27 mouse cellular contexts compared by ENCODE assay signal in the genomic region with DNA sequence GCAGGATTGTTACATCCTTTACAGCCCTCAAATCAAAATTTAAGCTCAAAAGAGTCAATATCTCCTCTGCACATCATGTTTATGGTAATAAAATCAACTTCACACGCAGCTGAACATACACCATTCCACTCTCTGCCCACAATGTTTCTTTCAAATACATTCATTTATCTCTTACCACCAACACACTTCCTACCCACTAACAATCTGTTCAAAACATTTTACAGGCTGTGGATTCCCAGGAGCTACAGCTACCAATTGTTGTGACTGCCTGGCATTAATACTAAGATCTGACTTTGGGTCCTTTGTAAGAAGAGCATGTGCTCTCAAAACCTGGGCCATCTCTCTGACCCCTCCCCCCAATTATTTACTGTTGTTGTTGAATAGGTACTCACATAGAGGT.
DNase-seq lines count a peak whose midpoint lies in the region; ATAC-seq and TF ChIP-seq lines count a peak whose summit lies in the region.
"Had no signal": no experiment of that assay in that cellular context is flagged by ENCODE, and none has a peak within 500 bp of the region (broad histone marks: within the 10 kb centered on the region; RNA-seq: fewer than 3 reads in every experiment).

No protein-coding gene starts in this region.

- DNase-seq in frontal cortex, postnatal 10 days (ENCODE audit: low spot score in 2 of 2) = no peak
- peak; percentile 10 to 43 for DNase-seq in layer of hippocampus, adult 2 months (ENCODE audit: low spot score in 2 of 2)
- no peak for DNase-seq in layer of hippocampus, postnatal 10 days (ENCODE audit: low spot score in 2 of 2)
- DNase-seq in left cerebral cortex, postnatal 25 days (ENCODE audit: low spot score in 2 of 2) = peak; percentile 2 to 18
- DNase-seq in left cerebral cortex, adult 18-20 months (ENCODE audit: low spot score in 2 of 2) = no peak
- no peak for DNase-seq in ovary, postnatal 14 days (ENCODE audit: low spot score)
- DNase-seq: adrenal gland, postnatal 10 days; adrenal gland, postnatal 36 days; cerebellum, adult 11 months; cerebellum, adult 2 months; cerebellum, adult 9-11 months; cerebellum, postnatal 25 days; forebrain, postnatal 0 days; gastrocnemius, postnatal 25 days; heart, adult 2 months; heart, postnatal 14 days; heart, postnatal 4 days had no signal

- ATAC-seq in frontal cortex, adult (ENCODE audit: low TSS enrichment) = peak; percentile 90
- no peak for ATAC-seq in CD4-positive, CD25-positive, alpha-beta regulatory T cell, adult 4 months
- ATAC-seq: forebrain, embryonic 14.5 days; forebrain, postnatal 0 days; hindbrain, postnatal 0 days; Patski had no signal

- no peak for TF ChIP-seq CTCF in layer of hippocampus, adult 2 months (conservative IDR thresholded peaks at IDR 0.05)

- no peak overlapping the region for H3K27ac ChIP-seq in layer of hippocampus, adult 2 months
- H3K27ac ChIP-seq: embryonic facial prominence, embryonic 12.5 days; embryonic facial prominence, embryonic 15.5 days; heart, adult 2 months; heart, embryonic 10.5 days; heart, embryonic 13.5 days; hindbrain, embryonic 14.5 days; hindbrain, postnatal 0 days had no signal

- no peak overlapping the region for H3K4me3 ChIP-seq in layer of hippocampus, adult 2 months
- H3K4me3 ChIP-seq: embryonic facial prominence, embryonic 12.5 days; embryonic facial prominence, embryonic 15.5 days; heart, adult 2 months; heart, embryonic 10.5 days; heart, embryonic 13.5 days had no signal

- intact Hi-C loops in left cerebral cortex, postnatal 25 days (cut with DNase I) = no loop called here

Comparison
In these comparisons a context has a peak if more than half of its experiments do, and no peak if none do; other contexts are left out.
1. DNase-seq: peak in layer of hippocampus, adult 2 months (2 of 2) and left cerebral cortex, postnatal 25 days (2 of 2); none in frontal cortex, postnatal 10 days (0 of 2), layer of hippocampus, postnatal 10 days (0 of 2), left cerebral cortex, adult 18-20 months (0 of 2) and ovary, postnatal 14 days (single experiment).